Mouse (Mus musculus) lung, postnatal 0 days (tissue): Measurements from ENCODE around the gene Zfp9.

Experiments used
- CTCF ChIP-seq: IDR thresholded peaks from 2 replicates; pipeline ENCODE4 v1.5.1; 2016; ENCODE audit warnings: antibody characterized with exemption, mild to moderate bottlenecking
- EP300 ChIP-seq: IDR thresholded peaks from 2 replicates; pipeline ENCODE4 v1.6.1; 2016; ENCODE audit warnings: antibody characterized with exemption, mild to moderate bottlenecking, control low read depth

GRCm38 (mm10) chr6:118520668-118521067, 41.5 kb upstream of the Zfp9 start:
- TF ChIP-seq CTCF (no peak), EP300 (no peak)
